In the genomic region with DNA sequence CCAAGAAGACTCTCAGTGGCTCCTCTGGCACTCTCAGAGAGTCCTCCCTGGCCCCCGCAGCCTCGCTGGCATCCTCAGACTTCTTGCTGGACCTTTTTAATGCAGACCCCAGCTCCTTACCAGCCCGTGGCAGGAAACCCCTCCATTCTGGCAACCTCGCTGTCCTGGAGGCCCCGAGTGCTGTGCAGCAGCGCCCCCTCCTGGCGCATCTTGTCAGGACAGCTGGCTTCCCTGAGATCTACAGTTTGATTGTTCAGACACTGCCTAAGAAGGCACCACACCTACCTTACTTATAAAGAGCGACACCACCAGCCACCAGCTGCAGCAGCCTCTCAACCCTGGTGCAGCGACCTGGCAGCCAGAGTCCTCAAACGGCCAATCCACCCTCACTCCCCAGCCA, we compare ENCODE assay signal across 9 mouse cellular contexts. TPM values are rescaled to one million over a fixed set of nuclear protein-coding genes. Genes with fewer than 3 reads are reported as not detected.
A peak's percentile ranks its signal among the peaks of the same experiment; 100 is the strongest.
DNase-seq lines count a peak whose midpoint lies in the region; ATAC-seq and TF ChIP-seq lines count a peak whose summit lies in the region.
"Had no signal": no experiment of that assay in that cellular context is flagged by ENCODE, and none has a peak within 500 bp of the region (broad histone marks: within the 10 kb centered on the region; RNA-seq: fewer than 3 reads in every experiment).

No protein-coding gene starts in this region.

- no peaks in the 10 kb centered on the region for H3K36me3 ChIP-seq in ES-E14 (ENCODE audit: control insufficient read depth, insufficient read depth, low read length, poor library complexity, severe bottlenecking)
- no peaks in the 10 kb centered on the region for H3K36me3 ChIP-seq in forebrain, embryonic 15.5 days
- H3K36me3 ChIP-seq: stomach, embryonic 15.5 days had no signal

- peak; percentile 53; the same call in 1 of the 2 replicates for ATAC-seq in forebrain, embryonic 15.5 days (replicated peaks)

- no peak overlapping the region for H3K27ac ChIP-seq in ES-E14 (ENCODE audit: insufficient read depth, low read depth, low read length, poor library complexity, severe bottlenecking)
- H3K27ac ChIP-seq in forebrain, embryonic 15.5 days (replicated peaks) = no peak overlapping the region
- H3K27ac ChIP-seq: stomach, embryonic 15.5 days had no signal

- DNase-seq in gastrocnemius, adult 8-10 months (ENCODE audit: low spot score in 2 of 2) = peak; percentile 17 to 21
- no peak for DNase-seq in gastrocnemius, adult 18-20 months (ENCODE audit: low spot score)
- peak; percentile 85 for DNase-seq in ES-E14 (ENCODE audit: low read depth, low spot score)
- DNase-seq in cerebellum, adult 11-12 months = peak; percentile 61
- peak; percentile 58 for DNase-seq in kidney, postnatal 14 days
- DNase-seq in lung, adult 18-20 months = peak; percentile 18 to 32
- DNase-seq in right cerebral cortex, postnatal 25 days = peak; percentile 34

- peaks cover 2 to 20% of the 10 kb centered on the region in 2 experiments; a peak in 1 of 4 replicates for H3K4me1 ChIP-seq in ES-E14 (ENCODE audit: control insufficient read depth in 2 of 2, insufficient read depth in 2 of 2, low read length in 2 of 2, poor library complexity in 1 of 2)
- peaks cover 16% of the 10 kb centered on the region for H3K4me1 ChIP-seq in forebrain, embryonic 15.5 days

- peak overlapping the region; percentile 56; the same call in 1 of the 2 replicates for H3K9ac ChIP-seq in ES-E14 (ENCODE audit: insufficient read depth, low read depth, low read length, poor library complexity, severe bottlenecking)
- no peak overlapping the region for H3K9ac ChIP-seq in forebrain, embryonic 15.5 days (replicated peaks)
- H3K9ac ChIP-seq: stomach, embryonic 15.5 days had no signal

- WGBS in forebrain, embryonic 15.5 days = 9% methylated on average over 10 of the region's 10 CpGs

- H3K4me3 ChIP-seq in ES-E14 (ENCODE audit: insufficient read depth in 1 of 2, low read depth in 1 of 2, low read length in 2 of 2, poor library complexity in 1 of 2, severe bottlenecking in 1 of 2) = peak overlapping the region; percentile 38 to 41; a peak in 3 of 4 replicates
- H3K4me3 ChIP-seq in forebrain, embryonic 15.5 days = no peak overlapping the region
- H3K4me3 ChIP-seq: stomach, embryonic 15.5 days had no signal

- H3K4me2 ChIP-seq in forebrain, embryonic 15.5 days (replicated peaks) = no peak overlapping the region
- H3K4me2 ChIP-seq: stomach, embryonic 15.5 days had no signal

- in situ Hi-C loops in ES-E14 (cut with MboI; ENCODE audit: low sequenced_read_pairs in 2 of 2, unreplicated experiment in 2 of 2) = loop anchor here in 1 of 2 experiments (25.0 kb wide), 1 partner anchor 146 kb away; a partner anchor contains a TSS

- H3K9me3 ChIP-seq in ES-E14 (ENCODE audit: control insufficient read depth, insufficient read depth, low read depth, low read length) = no peaks in the 10 kb centered on the region
- no peaks in the 10 kb centered on the region for H3K9me3 ChIP-seq in forebrain, embryonic 15.5 days
- H3K9me3 ChIP-seq: stomach, embryonic 15.5 days had no signal

- peaks cover 24% of the 10 kb centered on the region for H3K27me3 ChIP-seq in forebrain, embryonic 15.5 days

TF ChIP-seq in ES-E14, 5 proteins besides CTCF, POLR2A, EP300 and RAD21:
- TF ChIP-seq ZC3H11A (IDR thresholded peaks at IDR 0.05; ENCODE audit: borderline replicate concordance, low read depth, low read length) = peak; percentile 52; the same call in 1 of the 2 replicates
- no peak for TF ChIP-seq CHD2 (IDR thresholded peaks at IDR 0.05; ENCODE audit: low read depth, low read length)

RNA-seq across cellular contexts. Expression of a gene that starts 4.7 kb away (rescaled TPM):
- total RNA-seq in gastrocnemius, adult 8-10 months (2022) = under 1 TPM in 1 of 4 experiments, not detected in 3; 0.11 TPM
- not detected for total RNA-seq in gastrocnemius, adult 18-20 months (2021)
- total RNA-seq in ES-E14 (2012; rRNA removed) = 0.32 and 0.49 TPM in 2 replicates
- not detected in 2 replicates for polyA plus RNA-seq in forebrain, embryonic 15.5 days (2015; fragmentation: Nextera tagmentation; extraction: Ambion mirVana)

RNA-seq across cellular contexts. Expression of a gene that starts 7.1 kb away (rescaled TPM):
- not detected for total RNA-seq in gastrocnemius, adult 8-10 months (2022)
- not detected for total RNA-seq in gastrocnemius, adult 18-20 months (2021)
- total RNA-seq in ES-E14 (2012; rRNA removed) = not detected in 2 replicates
- not detected in 2 replicates for polyA plus RNA-seq in forebrain, embryonic 15.5 days (2015; fragmentation: Nextera tagmentation; extraction: Ambion mirVana)
- polyA plus RNA-seq: stomach, embryonic 15.5 days had no signal

RNA-seq across cellular contexts. Expression of a gene that starts 48.6 kb away (rescaled TPM):
- not detected for total RNA-seq in gastrocnemius, adult 8-10 months (2022)
- not detected for total RNA-seq in gastrocnemius, adult 18-20 months (2021)
- total RNA-seq in ES-E14 (2012; rRNA removed) = not detected in 2 replicates
- polyA plus RNA-seq in forebrain, embryonic 15.5 days (2015; fragmentation: Nextera tagmentation; extraction: Ambion mirVana) = not detected in 2 replicates
- polyA plus RNA-seq: stomach, embryonic 15.5 days had no signal
